Mouse (Mus musculus) cerebellum, postnatal 4 days (tissue): Measurements from ENCODE around the gene Nop10.

Source experiments
- DNase-seq, 2 experiments: peaks; one replicate each; pipeline ENCODE4 v3.0.0; 2022; ENCODE audit warnings: low spot score in 2 of 2, mixed read lengths in 1 of 2

Gene Nop10

DNA sequence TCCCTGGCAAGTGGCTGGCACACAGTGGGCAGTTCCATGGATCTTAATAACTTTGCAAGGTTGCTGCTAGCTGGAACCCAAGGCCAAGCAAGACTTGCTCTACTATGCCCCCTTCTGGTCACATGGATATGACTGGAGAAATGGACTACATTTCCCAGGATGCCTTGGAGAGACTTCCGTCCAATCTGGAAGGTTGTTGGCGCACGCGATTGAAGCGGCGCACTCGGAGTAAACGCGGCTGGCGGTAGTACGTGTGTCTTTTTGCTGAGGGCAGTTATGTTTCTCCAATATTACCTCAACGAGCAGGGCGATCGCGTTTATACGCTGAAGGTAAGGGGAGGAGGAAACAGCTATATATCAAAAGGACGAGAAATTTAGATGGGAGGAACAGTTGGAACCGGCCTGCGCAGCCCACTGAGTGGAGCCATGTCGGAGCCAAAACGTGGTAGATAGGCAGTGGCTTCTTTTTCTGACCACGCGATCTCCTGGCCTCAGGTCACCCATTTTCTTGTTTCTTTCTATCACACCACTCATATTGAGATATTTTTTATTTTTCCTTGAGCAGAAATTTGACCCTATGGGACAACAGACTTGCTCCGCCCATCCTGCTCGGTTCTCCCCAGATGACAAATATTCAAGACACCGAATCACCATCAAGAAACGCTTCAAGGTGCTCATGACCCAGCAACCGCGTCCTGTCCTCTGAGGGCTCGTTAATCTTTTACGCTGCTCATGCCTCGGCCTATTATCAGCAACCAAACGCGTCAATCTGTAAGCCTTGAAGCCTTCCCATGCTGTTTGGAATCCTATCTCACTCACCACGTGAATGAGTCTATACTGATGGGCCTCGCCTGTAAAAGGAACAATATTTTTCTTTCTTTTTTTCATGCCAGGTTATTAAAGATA lies at the start of gene Nop10:
TSS of gene Nop10 (plus strand) at position 179 of the 906 bp plus-strand sequence.
- DNase-seq: peak; percentile 56 to 83

DNA sequence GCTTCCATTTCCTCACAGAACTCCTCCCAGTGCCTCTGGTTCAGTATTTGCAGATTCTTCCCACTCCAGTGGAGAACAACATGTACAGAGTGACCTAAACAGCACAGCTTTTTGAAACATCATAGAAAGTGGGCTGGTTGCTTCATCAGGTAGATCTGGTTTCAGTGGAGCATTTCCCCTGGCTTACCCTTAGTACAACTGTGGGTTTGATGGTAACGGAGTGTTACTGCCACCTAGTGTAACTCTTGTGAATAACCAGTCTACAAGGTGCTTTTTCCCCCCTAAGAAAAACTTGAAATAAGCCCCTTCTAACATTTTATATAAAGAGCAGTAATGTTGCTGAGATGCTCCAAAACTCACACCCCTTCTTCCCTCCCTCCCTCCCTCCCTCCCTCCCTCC lies 45.7 kb upstream of the Nop10 start:
- peak in 1 of 2 experiments; percentile 6 for DNase-seq

DNA sequence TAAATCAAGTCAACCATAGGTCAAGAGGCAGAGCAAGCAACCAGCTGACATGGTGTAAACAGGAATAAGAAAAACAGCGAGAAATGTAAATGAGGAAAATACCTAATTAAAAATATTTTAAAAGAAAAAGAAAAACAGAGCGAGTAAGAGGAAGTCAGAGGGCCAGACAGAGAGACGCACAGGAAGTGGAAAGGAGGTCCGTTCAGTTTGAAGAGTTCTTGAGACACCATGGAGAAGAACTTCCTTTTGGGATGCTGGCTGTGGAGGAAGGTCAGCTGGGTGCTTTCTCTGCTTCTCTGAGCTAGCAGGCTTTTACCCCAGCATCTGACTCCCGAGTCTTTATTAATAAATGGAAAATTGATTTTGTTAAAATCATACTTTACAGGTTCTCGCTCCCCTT lies 44.1 kb upstream of the Nop10 start:
- no peak for DNase-seq

- DNase-seq: no peak
Observed at GRCm38 (mm10) chr2:112220880-112221279, 40.8 kb upstream of the Nop10 start.

- no peak for DNase-seq
Observed at GRCm38 (mm10) chr2:112222607-112223006, 39.1 kb upstream of the Nop10 start.

DNA sequence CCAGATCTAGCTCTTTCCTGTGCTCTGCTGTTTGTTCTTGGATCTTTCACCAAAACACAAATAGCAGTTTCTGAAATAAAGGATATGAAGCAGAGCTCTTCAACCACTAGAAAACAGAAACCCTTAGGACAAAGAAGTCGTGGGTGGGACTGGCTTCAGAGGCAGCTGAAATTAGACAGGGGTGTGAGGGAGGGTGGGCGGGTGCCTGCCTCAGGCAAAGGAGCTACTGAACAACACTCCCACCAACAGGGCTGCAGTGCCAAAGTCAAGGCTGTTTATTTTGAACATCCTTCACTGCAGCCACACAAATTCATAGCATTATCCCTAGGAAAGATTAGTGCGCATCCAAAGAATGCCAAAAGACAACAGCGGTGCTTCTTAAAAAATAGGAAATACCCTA lies 37.4 kb upstream of the Nop10 start:
- no peak for DNase-seq

- no peak for DNase-seq
Observed at GRCm38 (mm10) chr2:112232623-112233022, 29.1 kb upstream of the Nop10 start.

- DNase-seq: no peak
Observed at GRCm38 (mm10) chr2:112236620-112237019, 25.1 kb upstream of the Nop10 start.

DNA sequence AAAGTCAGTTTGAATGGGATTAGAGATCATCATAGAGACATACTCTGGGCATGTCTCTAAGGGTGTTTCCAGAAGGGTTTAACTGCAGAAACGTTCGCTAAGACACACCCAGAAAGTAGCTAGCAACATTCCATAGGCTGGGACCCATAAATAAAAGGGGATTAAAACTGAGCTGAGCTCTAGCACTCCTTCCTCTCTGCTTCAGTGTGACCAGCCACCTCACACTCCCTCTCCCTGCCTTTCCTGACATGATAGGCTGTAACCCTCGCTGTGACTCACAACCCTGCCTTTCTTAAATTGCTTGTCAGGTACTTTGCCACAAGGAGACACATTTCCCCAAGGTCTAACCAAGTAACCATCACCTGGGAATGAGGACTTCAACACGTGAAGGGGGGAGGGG lies 23.7 kb upstream of the Nop10 start:
- DNase-seq: no peak

DNA sequence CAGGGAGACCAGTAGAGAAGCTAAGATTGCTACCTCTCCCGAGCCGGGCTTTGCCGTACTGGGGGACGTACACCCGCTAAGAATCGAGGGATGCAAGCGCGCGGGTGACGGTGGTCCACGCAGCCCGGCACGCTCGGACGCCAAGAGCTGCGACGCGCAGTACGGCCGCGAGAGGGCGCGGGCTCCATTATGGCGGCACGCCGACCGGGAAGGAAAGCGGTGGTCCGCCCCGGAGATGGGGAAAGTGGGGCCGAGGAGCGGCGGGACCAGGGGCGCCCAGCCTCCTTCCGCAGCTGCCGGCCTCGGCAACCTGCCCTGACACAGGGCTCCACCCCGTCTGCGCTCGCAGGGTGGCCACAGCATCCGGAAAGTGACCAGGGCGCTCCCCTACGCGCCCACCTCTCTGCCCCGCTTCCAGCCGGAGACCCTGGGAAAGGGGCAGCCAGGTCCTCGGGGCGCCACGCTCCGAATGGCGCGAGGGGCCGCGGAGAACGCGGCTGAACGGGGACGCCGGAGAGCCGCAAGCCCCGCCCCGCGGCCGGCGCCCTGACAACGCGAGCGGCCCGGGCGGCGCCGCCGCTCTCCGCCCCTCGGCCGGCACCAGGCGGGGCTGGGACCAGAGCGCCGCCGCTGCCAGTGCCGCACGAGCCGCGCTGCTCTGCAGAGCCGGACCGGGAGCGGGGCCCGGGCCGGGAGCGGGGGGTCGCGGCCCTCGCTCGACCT lies 22.4 kb upstream of the Nop10 start, which contains the start of gene Lpcat4:
TSS of gene Lpcat4 (plus strand) at position 257 of the 723 bp plus-strand sequence.
- peak; percentile 92 to 98 for DNase-seq

DNA sequence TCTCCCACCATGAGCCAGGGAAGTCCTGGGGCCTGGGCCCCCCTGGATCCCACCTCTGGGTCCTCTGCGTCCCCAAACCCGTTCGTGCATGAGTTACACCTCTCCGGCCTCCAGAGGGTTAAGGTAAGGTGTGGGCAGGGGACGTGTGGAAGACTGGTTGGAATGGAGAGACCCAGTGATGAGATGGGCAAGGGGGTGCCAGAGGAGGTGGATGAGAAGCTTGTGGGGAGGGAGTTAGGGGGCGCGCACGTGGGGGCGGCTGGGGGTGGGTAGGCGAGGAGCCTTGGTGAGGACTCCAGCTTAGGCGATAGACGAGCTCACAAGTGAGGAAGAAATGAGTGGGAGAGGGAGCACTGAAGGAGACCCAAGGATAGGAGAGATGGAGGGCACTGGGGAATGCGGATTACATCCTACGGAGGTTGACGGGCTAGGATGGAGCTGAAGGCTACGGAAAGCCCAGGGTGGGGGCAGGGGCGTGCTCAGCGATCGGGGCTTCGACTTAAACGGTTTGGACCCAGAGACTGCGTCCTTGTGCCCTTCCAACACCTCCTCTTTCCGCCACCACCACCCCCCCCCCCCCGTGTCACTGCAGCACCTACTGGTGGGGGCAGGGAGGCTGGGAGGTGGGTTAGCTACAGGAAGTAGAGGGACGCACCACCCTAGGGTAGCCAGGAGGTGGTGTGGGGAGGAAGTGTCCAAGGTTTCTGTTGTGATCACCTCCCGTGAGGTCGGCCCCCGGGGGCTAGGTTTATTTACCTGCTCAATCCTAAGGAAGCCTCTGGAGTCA lies 21.6 kb upstream of the Nop10 start:
- peak in 1 of 2 experiments; percentile 41 for DNase-seq

- no peak for DNase-seq
Observed at GRCm38 (mm10) chr2:112241787-112242186, 19.9 kb upstream of the Nop10 start.

DNA sequence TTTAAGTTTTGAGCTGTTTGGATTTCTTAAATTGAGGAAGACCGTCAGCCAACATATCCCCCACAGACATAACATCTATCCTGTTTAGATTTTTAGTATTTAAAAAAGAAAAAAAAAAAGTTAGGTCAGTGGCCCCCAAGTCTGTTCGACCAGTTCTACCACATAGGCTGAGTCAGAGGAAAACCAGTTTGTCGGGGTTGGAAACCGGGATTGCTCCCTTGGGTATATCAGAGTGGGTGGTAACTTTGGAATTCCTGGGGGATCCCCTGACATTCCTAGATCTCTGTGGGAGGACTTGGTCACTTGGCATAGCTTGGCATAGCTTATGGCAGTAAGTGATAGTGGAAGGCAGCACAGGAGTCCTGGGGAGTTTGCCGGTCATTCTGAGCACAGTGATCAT lies 16.4 kb upstream of the Nop10 start:
- no peak for DNase-seq

GRCm38 (mm10) chr2:112246193-112246592 lies 15.5 kb upstream of the Nop10 start:
- DNase-seq: no peak

DNA sequence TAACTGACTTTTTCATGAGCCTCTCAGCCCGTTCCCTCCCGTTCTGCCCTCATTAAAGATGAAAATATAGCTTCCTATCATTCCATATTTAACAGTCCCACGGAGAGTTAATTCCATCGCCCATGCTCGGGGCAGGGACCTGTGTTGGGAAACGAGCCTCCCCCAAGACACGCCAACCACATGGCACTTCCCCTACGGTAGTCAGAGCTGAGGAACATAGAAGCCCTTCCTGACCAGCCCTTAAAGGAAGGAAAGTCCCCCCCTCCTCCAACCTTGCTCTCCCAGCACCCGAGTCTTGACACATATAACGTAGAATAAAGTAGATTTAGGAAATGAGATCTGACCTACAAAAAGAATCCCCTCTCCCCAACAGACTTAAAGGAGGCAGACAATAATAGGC lies 14.4 kb upstream of the Nop10 start:
- DNase-seq: no peak

DNA sequence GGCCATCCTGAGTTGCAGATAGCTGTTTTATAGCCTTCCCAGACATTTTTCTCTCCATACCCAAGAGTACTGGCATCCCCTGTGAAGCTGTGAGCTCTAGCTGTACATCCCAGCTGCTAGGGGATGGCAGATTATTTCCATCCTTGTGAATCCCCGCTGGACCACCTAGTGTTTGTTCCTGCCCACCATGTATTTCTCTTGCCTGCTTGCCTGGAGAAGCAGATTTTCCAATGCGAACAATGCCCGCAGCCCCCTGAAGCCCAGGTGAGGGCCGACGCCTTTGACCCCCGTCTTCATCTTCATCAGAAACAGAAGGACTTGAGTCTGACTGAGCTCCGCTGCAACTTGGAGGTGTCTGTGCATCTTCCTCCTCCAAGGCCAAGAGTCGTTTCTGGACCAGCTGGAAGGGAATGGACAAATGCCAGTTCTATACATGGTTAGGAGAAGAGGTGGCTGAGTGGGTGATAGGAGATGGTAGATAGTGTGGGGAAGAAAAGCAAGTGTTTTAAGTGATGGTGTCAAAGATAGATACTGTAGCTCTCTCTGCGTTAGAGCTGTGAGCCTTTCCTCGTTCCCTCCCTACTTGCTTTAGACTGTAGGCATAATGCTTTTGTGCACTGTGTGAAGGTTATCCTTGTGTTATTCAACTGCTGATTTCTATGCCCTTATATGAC lies 11.8 kb upstream of the Nop10 start:
- no peak for DNase-seq

DNA sequence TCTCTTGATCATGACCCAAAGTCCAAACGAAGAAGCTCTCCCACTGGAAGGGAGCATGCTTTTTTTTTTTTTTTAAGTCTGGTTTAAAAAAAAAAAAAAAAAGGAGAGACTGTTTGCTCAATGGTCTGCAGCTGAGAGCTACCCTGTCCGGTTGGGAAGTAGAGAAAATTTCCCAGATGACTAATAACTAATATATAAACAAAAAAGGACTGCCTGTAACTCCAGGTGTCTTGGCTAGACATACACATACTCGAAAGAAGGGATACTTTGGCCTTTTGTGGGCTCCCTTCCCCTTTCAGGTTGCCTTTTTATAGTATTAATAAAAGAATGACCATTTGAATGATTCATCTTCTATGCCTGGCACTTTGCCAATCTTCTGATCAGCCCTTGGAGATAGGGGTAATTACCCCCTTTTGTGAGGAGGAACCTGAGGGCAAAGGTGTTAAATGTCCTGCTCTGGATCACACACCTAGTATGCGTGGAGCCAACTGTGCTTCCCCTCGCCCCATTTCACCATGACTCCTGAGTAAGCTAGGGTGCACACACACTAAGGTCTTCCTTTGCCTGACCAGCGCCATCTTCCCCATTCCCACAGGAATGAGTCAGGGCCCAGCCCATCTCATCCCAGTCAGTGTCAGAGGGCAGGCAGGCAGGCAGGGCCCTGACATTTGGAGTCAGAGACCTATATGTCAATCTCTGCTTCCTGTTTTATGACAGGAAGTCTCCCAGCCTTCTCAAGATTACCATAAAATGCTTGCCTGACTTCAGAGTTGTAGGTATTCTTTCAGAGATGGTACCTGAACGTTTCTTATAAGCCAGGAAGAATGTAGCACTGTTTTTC lies 6.8 kb upstream of the Nop10 start:
- no peak for DNase-seq

DNA sequence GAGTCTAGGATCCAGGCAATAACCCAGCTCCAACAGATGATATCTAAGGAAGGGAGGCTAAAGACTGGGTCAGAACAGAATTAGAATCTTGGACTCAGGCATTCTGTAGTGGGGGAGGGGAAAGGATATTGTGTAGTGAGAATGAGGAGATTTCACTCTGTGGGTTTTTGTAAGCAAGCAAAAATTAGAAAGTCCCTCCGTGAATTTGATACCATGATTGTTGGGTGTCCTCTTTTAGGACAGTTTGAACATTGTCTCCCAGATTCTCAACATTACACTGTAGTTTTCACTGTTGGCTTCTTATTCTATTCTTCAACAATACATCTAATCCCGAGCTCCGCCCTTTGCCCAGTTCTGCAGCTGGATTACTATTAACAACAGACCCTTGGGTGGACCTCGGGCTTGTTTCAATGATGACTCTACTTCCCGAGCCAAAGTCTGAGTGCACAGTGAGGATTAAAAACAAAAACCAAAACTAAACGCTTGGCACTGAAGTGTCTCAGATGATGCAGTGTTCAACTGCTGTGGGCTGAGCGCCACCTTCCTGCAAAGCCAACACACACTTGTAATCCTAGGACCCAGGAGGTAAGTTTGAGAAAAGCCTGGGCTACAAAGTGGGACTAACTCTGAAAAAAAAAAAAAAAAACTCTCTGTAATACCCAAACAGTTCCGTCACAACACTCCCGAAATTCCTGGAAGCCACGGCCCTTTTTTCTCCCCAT lies 2.3 kb upstream of the Nop10 start, which contains the start of gene Nutm1:
TSS of gene Nutm1 (minus strand) at position 51 of the 722 bp plus-strand sequence.
- DNase-seq: no peak

GRCm38 (mm10) chr2:112262779-112263295 lies 1.1 kb downstream of the Nop10 start:
- DNase-seq: no peak
